Mouse (Mus musculus) thymus, adult 2 months (tissue): ENCODE measurements around the gene Usp29. TPM values are rescaled to one million over a fixed set of nuclear protein-coding genes. Genes with fewer than 3 reads are reported as not detected.

ENCODE experiments used
- DNase-seq: peaks from one replicate; pipeline ENCODE4 v3.0.0; 2021
- H3K27ac ChIP-seq: fragments of 200-500 bp; 2 replicates; pipeline ENCODE4 v1.5.1; 2012; ENCODE audit warnings: low read length, control low read depth; ENCODE audit not compliant: control insufficient read depth, insufficient read depth
- H3K27me3 ChIP-seq: fragments of 200-500 bp; 2 replicates; pipeline ENCODE4 v1.6.1; 2012; ENCODE audit warnings: mild to moderate bottlenecking, low read length, moderate library complexity, mixed read lengths; ENCODE audit not compliant: control insufficient read depth, insufficient read depth
- H3K36me3 ChIP-seq: fragments of 200-500 bp; 2 replicates; pipeline ENCODE4 v1.6.1; 2012; ENCODE audit warnings: mild to moderate bottlenecking, low read length, moderate library complexity; ENCODE audit not compliant: control insufficient read depth, insufficient read depth
- H3K4me1 ChIP-seq: fragments of 200-500 bp; replicated peaks from 2 replicates; pipeline ENCODE4 v1.6.1; 2012; ENCODE audit warnings: low read length; ENCODE audit not compliant: control insufficient read depth, insufficient read depth
- H3K4me3 ChIP-seq: fragments of 200-500 bp; 2 replicates; pipeline ENCODE4 v1.5.1; 2012; ENCODE audit warnings: mild to moderate bottlenecking, low read length, control low read depth, moderate library complexity; ENCODE audit not compliant: control insufficient read depth, insufficient read depth
- CTCF ChIP-seq: fragments of 200-500 bp; IDR thresholded peaks from 2 replicates; pipeline ENCODE4 v1.5.1; 2012; ENCODE audit warnings: mild to moderate bottlenecking, control low read depth, low read length, moderate library complexity, borderline replicate concordance; ENCODE audit not compliant: control insufficient read depth, poor library complexity, insufficient read depth; ENCODE audit errors: extremely low read depth
- POLR2A ChIP-seq: fragments of 200-500 bp; IDR thresholded peaks from 2 replicates; pipeline ENCODE4 v1.6.1; 2012; ENCODE audit warnings: mild to moderate bottlenecking, low read length, control low read depth, moderate library complexity; ENCODE audit not compliant: control insufficient read depth, poor library complexity, insufficient read depth; ENCODE audit errors: extremely low read depth
- WGBS: fragments of 180-500 bp; shearing (Covaris S2); methylation state at CpG from one replicate; pipeline ENCODE4 v1.1.7; 2018; 5-methylcytosine and 5-hydroxymethylcytosine counted together
- polyA plus RNA-seq: library from polyadenylated mRNA; depleted of rRNA; stranded (reverse); fragments of >200 nt; gene quantifications from 2 replicates; pipeline ENCODE4 v1.2.3, GENCODE M21; 2012

Usp29 gene
- polyA plus RNA-seq, 1 experiment = not detected

- no peaks in the 10 kb centered on the region for H3K27me3 ChIP-seq
- H3K27ac ChIP-seq = no peak overlapping the region
- 85% methylated on average over 3 of the region's 3 CpGs for WGBS
- no peak overlapping the region for H3K4me3 ChIP-seq
- no peaks in the 10 kb centered on the region for H3K4me1 ChIP-seq
- TF ChIP-seq POLR2A (no peak), CTCF (no peak)
- H3K36me3 ChIP-seq = no peaks in the 10 kb centered on the region
- DNase-seq = no peak
Measured at GRCm38 (mm10) chr7:6793811-6794210, 63.4 kb downstream of the Usp29 start.

GRCm38 (mm10) chr7:6797408-6797807 is 67.0 kb downstream of the Usp29 start:
- TF ChIP-seq POLR2A (no peak), CTCF (no peak)
- no peak overlapping the region for H3K4me3 ChIP-seq
- H3K36me3 ChIP-seq = no peaks in the 10 kb centered on the region
- no peak for DNase-seq
- WGBS = 75% methylated on average over 2 of the region's 2 CpGs
- H3K4me1 ChIP-seq = no peaks in the 10 kb centered on the region
- no peak overlapping the region for H3K27ac ChIP-seq
- no peaks in the 10 kb centered on the region for H3K27me3 ChIP-seq

GRCm38 (mm10) chr7:6799105-6799805 is 68.9 kb downstream of the Usp29 start:
- Histone ChIP-seq H3K27ac (no peak overlapping the region), H3K4me3 (no peak overlapping the region), H3K4me1 (no peaks in the 10 kb centered on the region), H3K27me3 (no peaks in the 10 kb centered on the region), H3K36me3 (no peaks in the 10 kb centered on the region)
- TF ChIP-seq POLR2A = no peak
- no peak for TF ChIP-seq CTCF
- DNase-seq = no peak
- WGBS = 55% methylated on average over 9 of the region's 9 CpGs

- WGBS = 87% methylated on average over 12 of the region's 12 CpGs
- Histone ChIP-seq H3K27me3 (no peaks in the 10 kb centered on the region), H3K4me3 (no peak overlapping the region), H3K36me3 (no peaks in the 10 kb centered on the region), H3K27ac (no peak overlapping the region), H3K4me1 (no peaks in the 10 kb centered on the region)
- DNase-seq = no peak
- TF ChIP-seq POLR2A (no peak), CTCF (no peak)
Measured at GRCm38 (mm10) chr7:6800586-6801441, 70.4 kb downstream of the Usp29 start.

GRCm38 (mm10) chr7:6801642-6802041 is 71.3 kb downstream of the Usp29 start:
- no peak overlapping the region for H3K4me3 ChIP-seq
- H3K27ac ChIP-seq = no peak overlapping the region
- 92% methylated on average over 6 of the region's 6 CpGs for WGBS
- no peaks in the 10 kb centered on the region for H3K27me3 ChIP-seq
- H3K36me3 ChIP-seq = no peaks in the 10 kb centered on the region
- H3K4me1 ChIP-seq = no peaks in the 10 kb centered on the region
- TF ChIP-seq POLR2A (no peak), CTCF (no peak)
- no peak for DNase-seq

GRCm38 (mm10) chr7:6810556-6810955 is 80.2 kb downstream of the Usp29 start:
- no peaks in the 10 kb centered on the region for H3K4me1 ChIP-seq
- WGBS = 79% methylated on average over 3 of the region's 3 CpGs
- no peaks in the 10 kb centered on the region for H3K27me3 ChIP-seq
- no peak overlapping the region for H3K4me3 ChIP-seq
- H3K27ac ChIP-seq = no peak overlapping the region
- no peak for DNase-seq
- TF ChIP-seq POLR2A (no peak), CTCF (no peak)
- no peaks in the 10 kb centered on the region for H3K36me3 ChIP-seq

GRCm38 (mm10) chr7:6814971-6815370 is 84.6 kb downstream of the Usp29 start:
- TF ChIP-seq CTCF (no peak), POLR2A (no peak)
- no peaks in the 10 kb centered on the region for H3K4me1 ChIP-seq
- no peak for DNase-seq
- no peaks in the 10 kb centered on the region for H3K36me3 ChIP-seq
- no peak overlapping the region for H3K4me3 ChIP-seq
- no peaks in the 10 kb centered on the region for H3K27me3 ChIP-seq
- WGBS = 79% methylated on average over 8 of the region's 8 CpGs
- H3K27ac ChIP-seq = no peak overlapping the region
